Mouse (Mus musculus) hindbrain, embryonic 16.5 days (tissue): Measurements from ENCODE around the gene Celsr3. TPM values are rescaled to one million over a fixed set of nuclear protein-coding genes. Genes with fewer than 3 reads are reported as not detected.

Source experiments
- ATAC-seq: fragments of 200-750 bp; cut with Nextera tagmentation; 2 replicates; pipeline ENCODE4 v1.8.0; 2017; ENCODE audit warnings: moderate TSS enrichment, moderate library complexity
- H3K27ac ChIP-seq: fragments of 300-500 bp; sonication (generic); 2 replicates; pipeline ENCODE4 v1.5.1; 2014; ENCODE audit warnings: low read depth, mild to moderate bottlenecking, control low read depth, low read length, moderate library complexity
- H3K27me3 ChIP-seq: fragments of 300-500 bp; sonication (generic); replicated peaks from 2 replicates; pipeline ENCODE4 v1.6.1; 2014; ENCODE audit warnings: low read length; ENCODE audit not compliant: control insufficient read depth, insufficient read depth
- H3K36me3 ChIP-seq: fragments of 300-500 bp; sonication (generic); 2 replicates; pipeline ENCODE4 v1.6.1; 2014; ENCODE audit warnings: mild to moderate bottlenecking, low read length, moderate library complexity, mixed read lengths; ENCODE audit not compliant: control insufficient read depth, insufficient read depth
- H3K4me1 ChIP-seq: fragments of 300-500 bp; sonication (generic); 2 replicates; pipeline ENCODE4 v1.6.1; 2014; ENCODE audit warnings: low read depth, low read length; ENCODE audit not compliant: control insufficient read depth, insufficient read depth
- H3K4me2 ChIP-seq: fragments of 300-500 bp; sonication (generic); 2 replicates; pipeline ENCODE4 v1.6.1; 2014; ENCODE audit warnings: mild to moderate bottlenecking, low read length, control low read depth, moderate library complexity
- H3K4me3 ChIP-seq: fragments of 300-500 bp; sonication (generic); 2 replicates; pipeline ENCODE4 v1.5.1; 2014; ENCODE audit warnings: mild to moderate bottlenecking, low read length, control low read depth, moderate library complexity
- H3K9ac ChIP-seq: fragments of 300-500 bp; sonication (generic); 2 replicates; pipeline ENCODE4 v1.6.1; 2014; ENCODE audit warnings: low read depth, mild to moderate bottlenecking, control low read depth, low read length, moderate library complexity
- H3K9me3 ChIP-seq: fragments of 300-500 bp; sonication (generic); 2 replicates; pipeline ENCODE4 v1.6.1; 2014; ENCODE audit warnings: mild to moderate bottlenecking, low read length, moderate library complexity; ENCODE audit not compliant: control insufficient read depth
- WGBS: fragments of 180-500 bp; shearing (Covaris S2); extraction: QIAGEN DNeasy Blood & Tissue Kit; methylation state at CpG from one replicate; pipeline ENCODE4 v1.1.7; 2014; 5-methylcytosine and 5-hydroxymethylcytosine counted together
- polyA plus RNA-seq: library from polyadenylated mRNA; unstranded; fragments of >200 nt; fragmentation: Nextera tagmentation; extraction: Ambion mirVana; gene quantifications from 2 replicates; pipeline ENCODE4 v1.2.1, GENCODE M21; 2015

Gene Celsr3
- polyA plus RNA-seq, 1 experiment from 2014 or later, result 11.6 TPM

GRCm38 (mm10) chr9:108798508-108799075 is 27.5 kb upstream of the Celsr3 start:
- H3K9me3 ChIP-seq, result no peaks in the 10 kb centered on the region
- ATAC-seq, result no peak
- H3K36me3 ChIP-seq, result peaks cover 46% of the 10 kb centered on the region

GRCm38 (mm10) chr9:108799564-108799963 is 26.6 kb upstream of the Celsr3 start:
- no peak for ATAC-seq

More at GRCm38 (mm10) chr9:108798508-108799075, 27.5 kb upstream of the Celsr3 start:
- WGBS, result 79% methylated on average over 5 of the region's 5 CpGs
- Histone ChIP-seq H3K4me3 (no peak overlapping the region), H3K9ac (no peak overlapping the region), H3K27me3 (no peaks in the 10 kb centered on the region), H3K4me2 (no peak overlapping the region), H3K4me1 (peaks cover 28% of the 10 kb centered on the region), H3K27ac (no peak overlapping the region)

GRCm38 (mm10) chr9:108805768-108806167 is 20.4 kb upstream of the Celsr3 start:
- H3K4me1 ChIP-seq, result peaks cover 13% of the 10 kb centered on the region
- no peak for ATAC-seq
- H3K27me3 ChIP-seq, result no peaks in the 10 kb centered on the region
- H3K4me3 ChIP-seq, result no peak overlapping the region
- H3K9ac ChIP-seq, result no peak overlapping the region
- no peaks in the 10 kb centered on the region for H3K9me3 ChIP-seq
- H3K36me3 ChIP-seq, result peaks cover 36% of the 10 kb centered on the region
- WGBS, result 84% methylated on average over 8 of the region's 8 CpGs
- H3K27ac ChIP-seq, result no peak overlapping the region
- H3K4me2 ChIP-seq, result no peak overlapping the region

More at GRCm38 (mm10) chr9:108799564-108799963, 26.6 kb upstream of the Celsr3 start:
- WGBS, result 78% methylated on average over 3 of the region's 3 CpGs
- H3K9me3 ChIP-seq, result no peaks in the 10 kb centered on the region
- peaks cover 54% of the 10 kb centered on the region for H3K36me3 ChIP-seq
- no peak overlapping the region for H3K4me2 ChIP-seq
- H3K9ac ChIP-seq, result no peak overlapping the region
- no peak overlapping the region for H3K27ac ChIP-seq
- H3K4me3 ChIP-seq, result no peak overlapping the region
- H3K27me3 ChIP-seq, result no peaks in the 10 kb centered on the region
- H3K4me1 ChIP-seq, result peaks cover 21% of the 10 kb centered on the region

GRCm38 (mm10) chr9:108806379-108806778 is 19.7 kb upstream of the Celsr3 start:
- Histone ChIP-seq H3K4me1 (peaks cover 13% of the 10 kb centered on the region), H3K4me3 (no peak overlapping the region), H3K9ac (no peak overlapping the region), H3K4me2 (no peak overlapping the region), H3K36me3 (peaks cover 32% of the 10 kb centered on the region), H3K9me3 (no peaks in the 10 kb centered on the region), H3K27me3 (no peaks in the 10 kb centered on the region), H3K27ac (no peak overlapping the region)
- ATAC-seq, result no peak

GRCm38 (mm10) chr9:108806831-108807230 is 19.3 kb upstream of the Celsr3 start:
- no peak overlapping the region for H3K9ac ChIP-seq
- 100% methylated on average over 1 of the region's 1 CpGs for WGBS
- no peaks in the 10 kb centered on the region for H3K9me3 ChIP-seq
- no peak overlapping the region for H3K4me3 ChIP-seq
- peaks cover 13% of the 10 kb centered on the region for H3K4me1 ChIP-seq
- ATAC-seq, result no peak
- no peak overlapping the region for H3K27ac ChIP-seq
- peaks cover 28% of the 10 kb centered on the region for H3K36me3 ChIP-seq
- H3K27me3 ChIP-seq, result no peaks in the 10 kb centered on the region
- no peak overlapping the region for H3K4me2 ChIP-seq

- Histone ChIP-seq H3K9me3 (no peaks in the 10 kb centered on the region), H3K36me3 (peaks cover 34% of the 10 kb centered on the region), H3K27me3 (no peaks in the 10 kb centered on the region), H3K9ac (no peak overlapping the region), H3K4me2 (no peak overlapping the region), H3K4me1 (peaks cover 13% of the 10 kb centered on the region), H3K4me3 (no peak overlapping the region), H3K27ac (peak overlapping the region; percentile 34; the same call in 1 of the 2 replicates)
- no peak; the same call in 1 of the 2 replicates for ATAC-seq
- 85% methylated on average over 5 of the region's 5 CpGs for WGBS
Observed at GRCm38 (mm10) chr9:108807674-108808073, 18.4 kb upstream of the Celsr3 start.

GRCm38 (mm10) chr9:108808163-108808665 is 17.9 kb upstream of the Celsr3 start, which contains the start of gene Nckipsd:
Gene Nckipsd, plus strand, starts transcription at chr9:108808368.
- H3K9me3 ChIP-seq, result no peaks in the 10 kb centered on the region
- peak within 1 kb of the TSS; percentile 72 for H3K4me2 ChIP-seq
- no peaks in the 10 kb centered on the region for H3K27me3 ChIP-seq
- H3K4me1 ChIP-seq, result peaks cover 13% of the 10 kb centered on the region
- H3K9ac ChIP-seq, result peak within 1 kb of the TSS; percentile 91
- H3K4me3 ChIP-seq, result peak within 1 kb of the TSS; percentile 77
- peak within 1 kb of the TSS; percentile 80 for H3K27ac ChIP-seq
- H3K36me3 ChIP-seq, result peaks cover 36% of the 10 kb centered on the region
- under 1% methylated on average over 42 of the region's 62 CpGs for WGBS
- peak; percentile 84 for ATAC-seq

- no peaks in the 10 kb centered on the region for H3K9me3 ChIP-seq
- peak overlapping the region; percentile 72 for H3K4me2 ChIP-seq
- H3K4me3 ChIP-seq, result peak overlapping the region; percentile 77
- no peak for ATAC-seq
- no peaks in the 10 kb centered on the region for H3K27me3 ChIP-seq
- peaks cover 35% of the 10 kb centered on the region for H3K36me3 ChIP-seq
- WGBS, result 70% methylated on average over 5 of the region's 5 CpGs
- H3K4me1 ChIP-seq, result peaks cover 13% of the 10 kb centered on the region
- H3K9ac ChIP-seq, result peak overlapping the region; percentile 91
- no peak overlapping the region for H3K27ac ChIP-seq
Observed at GRCm38 (mm10) chr9:108809188-108809587, 16.9 kb upstream of the Celsr3 start.

- Histone ChIP-seq H3K27me3 (no peaks in the 10 kb centered on the region), H3K9ac (peak overlapping the region; percentile 91; the same call in 1 of the 2 replicates), H3K36me3 (peaks cover 37% of the 10 kb centered on the region), H3K4me3 (no peak overlapping the region; the same call in 1 of the 2 replicates), H3K27ac (no peak overlapping the region), H3K9me3 (no peaks in the 10 kb centered on the region), H3K4me2 (peak overlapping the region; percentile 72), H3K4me1 (peaks cover 13% of the 10 kb centered on the region)
- no peak for ATAC-seq
- 88% methylated on average over 6 of the region's 6 CpGs for WGBS
Observed at GRCm38 (mm10) chr9:108809723-108810122, 16.4 kb upstream of the Celsr3 start.
